ENCODE assay signal across 27 mouse cellular contexts in the genomic region with DNA sequence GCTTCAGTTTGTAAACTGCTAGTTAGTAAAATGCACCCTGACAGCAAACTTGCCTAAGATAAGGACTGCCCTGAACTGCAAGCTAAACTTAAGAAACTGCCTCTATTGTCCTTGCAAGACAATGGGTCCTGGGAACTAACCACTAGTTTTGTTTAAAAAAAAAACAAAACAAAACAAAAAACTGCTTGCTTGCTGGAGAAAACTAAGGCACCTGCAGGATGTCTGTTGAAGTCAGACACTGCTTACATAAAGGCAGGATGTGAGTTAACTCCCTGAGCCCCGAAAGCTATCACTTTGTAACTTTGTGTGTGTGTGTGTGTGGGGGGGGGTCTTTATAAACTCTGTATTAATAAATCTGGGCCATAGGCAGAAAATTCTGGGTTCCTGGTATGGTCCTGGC. TPM values are rescaled to one million over a fixed set of nuclear protein-coding genes. Genes with fewer than 3 reads are reported as not detected.
DNase-seq lines count a peak whose midpoint lies in the region; ATAC-seq and TF ChIP-seq lines count a peak whose summit lies in the region.
"Had no signal": no experiment of that assay in that cellular context is flagged by ENCODE, and none has a peak within 500 bp of the region (broad histone marks: within the 10 kb centered on the region; RNA-seq: fewer than 3 reads in every experiment).

No protein-coding gene starts in this region.

- no peaks in the 10 kb centered on the region for H3K27me3 ChIP-seq in hindbrain, embryonic 15.5 days
- H3K27me3 ChIP-seq in hindbrain, embryonic 11.5 days (ENCODE audit: control insufficient read depth, insufficient read depth, low read length): no peaks in the 10 kb centered on the region
- no peaks in the 10 kb centered on the region for H3K27me3 ChIP-seq in thymus, adult 2 months (ENCODE audit: control insufficient read depth, insufficient read depth, low read length)
- H3K27me3 ChIP-seq: embryonic facial prominence, embryonic 15.5 days; forebrain, embryonic 15.5 days; heart, embryonic 12.5 days; kidney, embryonic 15.5 days; limb, embryonic 12.5 days; Patski had no signal

- no peak for DNase-seq in hindbrain, embryonic 11.5 days (ENCODE audit: low spot score)
- DNase-seq in thymus, adult 2 months: peak; percentile 29
- no peak for DNase-seq in thymus, postnatal 4 days
- DNase-seq in thymus, postnatal 10 days (ENCODE audit: low spot score in 2 of 2): peak; percentile 25 to 45
- no peak for DNase-seq in B cell, adult 2 months
- DNase-seq: adrenal gland, postnatal 10 days; cerebellum, postnatal 25 days; gastrocnemius, adult 2 months; heart, adult 2 months; heart, postnatal 10 days; kidney, adult 18-20 months; lung, embryonic 14.5 days; lung, postnatal 14 days; right cerebral cortex, postnatal 4 days had no signal

- H3K9me3 ChIP-seq in hindbrain, embryonic 15.5 days: no peaks in the 10 kb centered on the region
- no peaks in the 10 kb centered on the region for H3K9me3 ChIP-seq in hindbrain, embryonic 11.5 days (ENCODE audit: control insufficient read depth, low read length)
- H3K9me3 ChIP-seq: embryonic facial prominence, embryonic 15.5 days; forebrain, embryonic 15.5 days; kidney, embryonic 15.5 days; liver, embryonic 15.5 days had no signal

- H3K36me3 ChIP-seq in hindbrain, embryonic 15.5 days: peaks cover 7% of the 10 kb centered on the region
- peaks cover 7% of the 10 kb centered on the region for H3K36me3 ChIP-seq in hindbrain, embryonic 11.5 days (ENCODE audit: control insufficient read depth, insufficient read depth, low read length)
- no peaks in the 10 kb centered on the region for H3K36me3 ChIP-seq in thymus, adult 2 months (ENCODE audit: control insufficient read depth, insufficient read depth, low read length)

- H3K27ac ChIP-seq in hindbrain, embryonic 15.5 days (replicated peaks): no peak overlapping the region
- H3K27ac ChIP-seq in hindbrain, embryonic 11.5 days (ENCODE audit: low read depth, low read length): no peak overlapping the region
- peak overlapping the region; percentile 96 for H3K27ac ChIP-seq in thymus, adult 2 months (ENCODE audit: control insufficient read depth, insufficient read depth, low read length)
- H3K27ac ChIP-seq: embryonic facial prominence, embryonic 10.5 days; embryonic facial prominence, embryonic 15.5 days; forebrain, embryonic 15.5 days; gastrocnemius, adult 2 months; heart, adult 2 months; hindbrain, embryonic 10.5 days; limb, embryonic 12.5 days; liver, embryonic 15.5 days; stomach, postnatal 0 days had no signal

- H3K9ac ChIP-seq in hindbrain, embryonic 15.5 days: 0 out of 2 replicates have a peak overlapping the region, but pooled peaks have one; percentile 10
- no peak overlapping the region for H3K9ac ChIP-seq in hindbrain, embryonic 11.5 days (ENCODE audit: low read depth, low read length)
- H3K9ac ChIP-seq: embryonic facial prominence, embryonic 15.5 days; forebrain, embryonic 15.5 days; kidney, embryonic 15.5 days; limb, embryonic 12.5 days; liver, embryonic 15.5 days; lung, embryonic 14.5 days had no signal

- TF ChIP-seq CTCF in thymus, adult 2 months (IDR thresholded peaks at IDR 0.05; ENCODE audit: borderline replicate concordance, control insufficient read depth, extremely low read depth, insufficient read depth, low read length, poor library complexity): no peak

- ATAC-seq in hindbrain, embryonic 15.5 days (ENCODE audit: low FRiP score, low read depth): no peak
- ATAC-seq in hindbrain, embryonic 11.5 days (ENCODE audit: low FRiP score): no peak
- ATAC-seq: forebrain, embryonic 15.5 days; Patski had no signal

- 85% methylated on average over 1 of the region's 1 CpGs for WGBS in hindbrain, embryonic 15.5 days
- WGBS in hindbrain, embryonic 11.5 days: 100% methylated on average over 1 of the region's 1 CpGs
- 6% methylated on average over 1 of the region's 1 CpGs for WGBS in thymus, adult 2 months

- peaks cover 34% of the 10 kb centered on the region for H3K4me1 ChIP-seq in hindbrain, embryonic 15.5 days (replicated peaks)
- H3K4me1 ChIP-seq in hindbrain, embryonic 11.5 days (replicated peaks; ENCODE audit: control insufficient read depth, insufficient read depth, low read length): peaks cover 6% of the 10 kb centered on the region; the same call in 1 of the 2 replicates
- peaks cover 19% of the 10 kb centered on the region for H3K4me1 ChIP-seq in thymus, adult 2 months (replicated peaks; ENCODE audit: control insufficient read depth, insufficient read depth, low read length)

- no peak overlapping the region for H3K4me2 ChIP-seq in hindbrain, embryonic 15.5 days
- no peak overlapping the region for H3K4me2 ChIP-seq in hindbrain, embryonic 11.5 days (replicated peaks; ENCODE audit: low read depth, low read length)
- H3K4me2 ChIP-seq: embryonic facial prominence, embryonic 15.5 days; heart, embryonic 12.5 days; limb, embryonic 12.5 days; liver, embryonic 15.5 days had no signal

- H3K4me3 ChIP-seq in hindbrain, embryonic 15.5 days: no peak overlapping the region
- no peak overlapping the region for H3K4me3 ChIP-seq in hindbrain, embryonic 11.5 days (ENCODE audit: low read depth, low read length)
- H3K4me3 ChIP-seq in thymus, adult 2 months (ENCODE audit: control insufficient read depth, insufficient read depth, low read length): no peak overlapping the region
- H3K4me3 ChIP-seq: embryonic facial prominence, embryonic 15.5 days; gastrocnemius, adult 2 months; heart, adult 2 months; heart, embryonic 12.5 days; kidney, embryonic 15.5 days; liver, embryonic 15.5 days had no signal

- TF ChIP-seq POLR2A in thymus, adult 2 months (IDR thresholded peaks at IDR 0.05; ENCODE audit: control insufficient read depth, extremely low read depth, insufficient read depth, low read length, poor library complexity): no peak

RNA-seq across cellular contexts. Expression of gene Zfp629, which starts 1.3 kb away (rescaled TPM):
- 18.7 and 19.1 TPM in 2 replicates for polyA plus RNA-seq in hindbrain, embryonic 15.5 days (2015; fragmentation: Nextera tagmentation; extraction: Ambion mirVana)
- 28.0 and 31.0 TPM in 2 replicates for polyA plus RNA-seq in hindbrain, embryonic 11.5 days (2014; fragmentation: Nextera tagmentation; extraction: Ambion mirVana)
- polyA plus RNA-seq in thymus, adult 2 months (2012; rRNA removed): 27.7 and 33.1 TPM in 2 replicates

RNA-seq across cellular contexts. Expression of gene Rnf40, which starts 28.3 kb away (rescaled TPM):
- polyA plus RNA-seq in hindbrain, embryonic 15.5 days (2015; fragmentation: Nextera tagmentation; extraction: Ambion mirVana): 41.4 and 44.9 TPM in 2 replicates
- polyA plus RNA-seq in hindbrain, embryonic 11.5 days (2014; fragmentation: Nextera tagmentation; extraction: Ambion mirVana): 31.4 and 33.6 TPM in 2 replicates
- polyA plus RNA-seq in thymus, adult 2 months (2012; rRNA removed): 65.9 and 67.4 TPM in 2 replicates

RNA-seq across cellular contexts. Expression of gene Ccdc189, which starts 28.5 kb away (rescaled TPM):
- polyA plus RNA-seq in hindbrain, embryonic 15.5 days (2015; fragmentation: Nextera tagmentation; extraction: Ambion mirVana): 10.1 and 12.2 TPM in 2 replicates
- polyA plus RNA-seq in hindbrain, embryonic 11.5 days (2014; fragmentation: Nextera tagmentation; extraction: Ambion mirVana): 11.9 and 16.4 TPM in 2 replicates
- 1.5 and 2.9 TPM in 2 replicates for polyA plus RNA-seq in thymus, adult 2 months (2012; rRNA removed)

RNA-seq across cellular contexts. Expression of gene Phkg2, which starts 43.7 kb away (rescaled TPM):
- polyA plus RNA-seq in hindbrain, embryonic 15.5 days (2015; fragmentation: Nextera tagmentation; extraction: Ambion mirVana): 59.3 and 59.4 TPM in 2 replicates
- polyA plus RNA-seq in hindbrain, embryonic 11.5 days (2014; fragmentation: Nextera tagmentation; extraction: Ambion mirVana): 50.4 and 54.0 TPM in 2 replicates
- polyA plus RNA-seq in thymus, adult 2 months (2012; rRNA removed): 193 and 202 TPM in 2 replicates

RNA-seq across cellular contexts. Expression of gene Tmem265, which starts 55.7 kb away (rescaled TPM):
- polyA plus RNA-seq in hindbrain, embryonic 15.5 days (2015; fragmentation: Nextera tagmentation; extraction: Ambion mirVana): 7.6 and 10.3 TPM in 2 replicates
- polyA plus RNA-seq in hindbrain, embryonic 11.5 days (2014; fragmentation: Nextera tagmentation; extraction: Ambion mirVana): 7.7 and 8.6 TPM in 2 replicates
- 12.5 and 12.8 TPM in 2 replicates for polyA plus RNA-seq in thymus, adult 2 months (2012; rRNA removed)
- polyA plus RNA-seq: frontal cortex, adult 2 months; heart, adult 2 months; liver, adult 2 months; Patski had no signal

Comparison
In these comparisons a context has a peak if more than half of its experiments do, and no peak if none do; other contexts are left out.
1. DNase-seq: peak in thymus, adult 2 months (single experiment) and thymus, postnatal 10 days (2 of 2); none in hindbrain, embryonic 11.5 days (single experiment), thymus, postnatal 4 days (single experiment) and B cell, adult 2 months (0 of 2).